Mouse (Mus musculus): Measurements from ENCODE around the gene Gm20765. TPM values are rescaled to one million over a fixed set of nuclear protein-coding genes. Genes with fewer than 3 reads are reported as not detected.
"Not testable (repeated sequence)": the region's sequence is repeated elsewhere in the genome, so short reads cannot be mapped to it uniquely, and the experiment has no call there.

The Gm20765 gene
- polyA plus RNA-seq (2012; rRNA removed): not detected in 2 replicates

GRCm38 (mm10) chr10:104185233-104185632, at the start of gene Gm20765:
Gene Gm20765 (plus strand): TSS chr10:104185533.
- not testable (repeated sequence) for DNase-seq; H3K4me1 ChIP-seq (ENCODE audit: control insufficient read depth, insufficient read depth, low read length); H3K4me3 ChIP-seq (replicated peaks; ENCODE audit: insufficient read depth, low read depth, low read length); H3K27me3 ChIP-seq (ENCODE audit: control insufficient read depth, insufficient read depth, low read length); H3K27ac ChIP-seq (ENCODE audit: insufficient read depth, low read length)
- no CpG with 5 or more reads among the region's 3 CpGs for WGBS

GRCm38 (mm10) chr10:104142687-104143086, 42.6 kb upstream of the Gm20765 start, which contains the start of gene Gm21293:
Gene Gm21293 (plus strand): TSS chr10:104142987.
- WGBS: no CpG with 5 or more reads among the region's 3 CpGs
- DNase-seq; H3K4me3 ChIP-seq (replicated peaks; ENCODE audit: insufficient read depth, low read depth, low read length); H3K4me1 ChIP-seq (ENCODE audit: control insufficient read depth, insufficient read depth, low read length); H3K27me3 ChIP-seq (ENCODE audit: control insufficient read depth, insufficient read depth, low read length); H3K27ac ChIP-seq (ENCODE audit: insufficient read depth, low read length): not testable (repeated sequence)

- not testable (repeated sequence) for H3K4me1 ChIP-seq (ENCODE audit: control insufficient read depth, insufficient read depth, low read length)
- WGBS: no CpG with 5 or more reads among the region's 3 CpGs
Measured at GRCm38 (mm10) chr10:104151197-104151596, 34.1 kb upstream of the Gm20765 start, which contains the start of gene Gm6763. Gene Gm6763 (plus strand): TSS chr10:104151497.

GRCm38 (mm10) chr10:104159706-104160105, 25.6 kb upstream of the Gm20765 start, which contains the start of gene Gm8764:
Gene Gm8764 (plus strand): TSS chr10:104160006.
- not testable (repeated sequence) for H3K4me3 ChIP-seq (replicated peaks; ENCODE audit: insufficient read depth, low read depth, low read length); DNase-seq; H3K27ac ChIP-seq (ENCODE audit: insufficient read depth, low read length); H3K27me3 ChIP-seq (ENCODE audit: control insufficient read depth, insufficient read depth, low read length); H3K4me1 ChIP-seq (ENCODE audit: control insufficient read depth, insufficient read depth, low read length)
- no CpG with 5 or more reads among the region's 3 CpGs for WGBS

More at GRCm38 (mm10) chr10:104151197-104151596, 34.1 kb upstream of the Gm20765 start, which contains the start of gene Gm6763:
- H3K4me3 ChIP-seq (replicated peaks; ENCODE audit: insufficient read depth, low read depth, low read length); H3K27ac ChIP-seq (ENCODE audit: insufficient read depth, low read length); DNase-seq; H3K27me3 ChIP-seq (ENCODE audit: control insufficient read depth, insufficient read depth, low read length): not testable (repeated sequence)

GRCm38 (mm10) chr10:104168215-104168614, 17.1 kb upstream of the Gm20765 start, which contains the start of gene Gm21304:
Gene Gm21304 (plus strand): TSS chr10:104168515.
- not testable (repeated sequence) for H3K27me3 ChIP-seq (ENCODE audit: control insufficient read depth, insufficient read depth, low read length); H3K4me3 ChIP-seq (replicated peaks; ENCODE audit: insufficient read depth, low read depth, low read length); DNase-seq; H3K4me1 ChIP-seq (ENCODE audit: control insufficient read depth, insufficient read depth, low read length); H3K27ac ChIP-seq (ENCODE audit: insufficient read depth, low read length)
- no CpG with 5 or more reads among the region's 3 CpGs for WGBS

GRCm38 (mm10) chr10:104176724-104177123, 8.6 kb upstream of the Gm20765 start, which contains the start of gene Gm21312:
Gene Gm21312 (plus strand): TSS chr10:104177024.
- not testable (repeated sequence) for H3K4me1 ChIP-seq (ENCODE audit: control insufficient read depth, insufficient read depth, low read length); H3K27me3 ChIP-seq (ENCODE audit: control insufficient read depth, insufficient read depth, low read length); H3K27ac ChIP-seq (ENCODE audit: insufficient read depth, low read length); DNase-seq; H3K4me3 ChIP-seq (replicated peaks; ENCODE audit: insufficient read depth, low read depth, low read length)
- no CpG with 5 or more reads among the region's 3 CpGs for WGBS

GRCm38 (mm10) chr10:104193742-104194141, 8.4 kb downstream of the Gm20765 start, which contains the start of gene Gm4340:
Gene Gm4340 (plus strand): TSS chr10:104194042.
- H3K4me3 ChIP-seq (replicated peaks; ENCODE audit: insufficient read depth, low read depth, low read length); H3K27ac ChIP-seq (ENCODE audit: insufficient read depth, low read length); H3K27me3 ChIP-seq (ENCODE audit: control insufficient read depth, insufficient read depth, low read length); H3K4me1 ChIP-seq (ENCODE audit: control insufficient read depth, insufficient read depth, low read length); DNase-seq: not testable (repeated sequence)
- WGBS: no CpG with 5 or more reads among the region's 3 CpGs

- H3K27ac ChIP-seq (ENCODE audit: insufficient read depth, low read length): no peak overlapping the region
- WGBS: 81% methylated on average over 1 of the region's 1 CpGs
- H3K4me3 ChIP-seq (replicated peaks; ENCODE audit: insufficient read depth, low read depth, low read length): no peak overlapping the region
- H3K27me3 ChIP-seq (ENCODE audit: control insufficient read depth, insufficient read depth, low read length): no peaks in the 10 kb centered on the region
- TF ChIP-seq CTCF (IDR thresholded peaks at IDR 0.05; ENCODE audit: borderline replicate concordance, insufficient read depth, low read depth, low read length) (no peak), POLR2A (IDR thresholded peaks at IDR 0.05; ENCODE audit: borderline replicate concordance, insufficient read depth, low read length) (no peak)
- H3K4me1 ChIP-seq (ENCODE audit: control insufficient read depth, insufficient read depth, low read length): no peaks in the 10 kb centered on the region
- no peak for DNase-seq
Measured at GRCm38 (mm10) chr10:104209655-104210054, 24.3 kb downstream of the Gm20765 start.

- Histone ChIP-seq H3K27ac (ENCODE audit: insufficient read depth, low read length) (no peak overlapping the region), H3K27me3 (ENCODE audit: control insufficient read depth, insufficient read depth, low read length) (no peaks in the 10 kb centered on the region), H3K4me3 (replicated peaks; ENCODE audit: insufficient read depth, low read depth, low read length) (no peak overlapping the region), H3K4me1 (ENCODE audit: control insufficient read depth, insufficient read depth, low read length) (no peaks in the 10 kb centered on the region)
- TF ChIP-seq CTCF (IDR thresholded peaks at IDR 0.05; ENCODE audit: borderline replicate concordance, insufficient read depth, low read depth, low read length): no peak
- no peak for TF ChIP-seq POLR2A (IDR thresholded peaks at IDR 0.05; ENCODE audit: borderline replicate concordance, insufficient read depth, low read length)
- WGBS: 78% methylated on average over 3 of the region's 3 CpGs
- no peak for DNase-seq
Measured at GRCm38 (mm10) chr10:104210268-104210990, 25.1 kb downstream of the Gm20765 start.
